Mouse (Mus musculus) liver, adult 2 months (tissue): ENCODE data around the gene Akt3. TPM values are rescaled to one million over a fixed set of nuclear protein-coding genes. Genes with fewer than 3 reads are reported as not detected.
A peak's percentile ranks its signal among the peaks of the same experiment; 100 is the strongest.

ENCODE experiments used
- DNase-seq: peaks from one replicate; pipeline ENCODE4 v3.0.0-alpha.2; 2011; ENCODE audit warnings: low read depth, low spot score; ENCODE audit errors: extremely low read depth
- H3K27ac ChIP-seq: fragments of 200-500 bp; replicated peaks from 2 replicates; pipeline ENCODE4 v1.5.1; 2012; ENCODE audit warnings: low read depth, mild to moderate bottlenecking, control low read depth, inconsistent platforms, low read length; ENCODE audit not compliant: insufficient read depth
- H3K27me3 ChIP-seq: fragments of 200-500 bp; 2 replicates; pipeline ENCODE4 v1.6.1; 2012; ENCODE audit warnings: mild to moderate bottlenecking, moderate library complexity, low read length, inconsistent platforms; ENCODE audit not compliant: control insufficient read depth, insufficient read depth
- H3K36me3 ChIP-seq: fragments of 200-500 bp; 2 replicates; pipeline ENCODE4 v1.6.1; 2012; ENCODE audit warnings: low read length, inconsistent platforms; ENCODE audit not compliant: control insufficient read depth, insufficient read depth
- H3K4me1 ChIP-seq: fragments of 200-500 bp; 2 replicates; pipeline ENCODE4 v1.6.1; 2011; ENCODE audit warnings: low read length; ENCODE audit not compliant: control insufficient read depth, insufficient read depth
- H3K4me3 ChIP-seq: fragments of 200-500 bp; 2 replicates; pipeline ENCODE4 v1.5.1; 2011; ENCODE audit warnings: low read depth, mild to moderate bottlenecking, control low read depth, low read length, moderate library complexity; ENCODE audit not compliant: insufficient read depth
- H3K79me2 ChIP-seq: fragments of 200-500 bp; 2 replicates; pipeline ENCODE4 v1.6.1; 2012; ENCODE audit warnings: inconsistent platforms, mild to moderate bottlenecking, low read length, moderate library complexity; ENCODE audit not compliant: control insufficient read depth, insufficient read depth
- H3K9ac ChIP-seq: fragments of 200-500 bp; 2 replicates; pipeline ENCODE4 v1.6.1; 2012; ENCODE audit warnings: low read depth, mild to moderate bottlenecking, control low read depth, inconsistent platforms, low read length
- CTCF ChIP-seq: fragments of 200-500 bp; IDR thresholded peaks from 2 replicates; pipeline ENCODE4 v1.5.1; 2011; ENCODE audit warnings: low read depth, low read length, control low read depth
- POLR2A ChIP-seq: fragments of 200-500 bp; IDR thresholded peaks from 2 replicates; pipeline ENCODE4 v1.6.1; 2011; ENCODE audit warnings: low read length, control low read depth; ENCODE audit not compliant: insufficient read depth; ENCODE audit errors: extremely low read depth
- WGBS: fragments of 180-500 bp; shearing (Covaris S2); methylation state at CpG from one replicate; pipeline ENCODE4 v1.1.7; 2018; 5-methylcytosine and 5-hydroxymethylcytosine counted together
- polyA plus RNA-seq: library from polyadenylated mRNA; depleted of rRNA; stranded (reverse); fragments of >200 nt; gene quantifications from 2 replicates; pipeline ENCODE4 v1.2.3, GENCODE M21; 2012
- total RNA-seq: library from RNA; depleted of rRNA; stranded (reverse); fragments of >200 nt; gene quantifications from 2 replicates; pipeline ENCODE4 v1.2.3, GENCODE M21; 2014

Akt3 gene
- total and polyA plus RNA-seq, 2 experiments = 0.69 to 2.9 TPM

DNA sequence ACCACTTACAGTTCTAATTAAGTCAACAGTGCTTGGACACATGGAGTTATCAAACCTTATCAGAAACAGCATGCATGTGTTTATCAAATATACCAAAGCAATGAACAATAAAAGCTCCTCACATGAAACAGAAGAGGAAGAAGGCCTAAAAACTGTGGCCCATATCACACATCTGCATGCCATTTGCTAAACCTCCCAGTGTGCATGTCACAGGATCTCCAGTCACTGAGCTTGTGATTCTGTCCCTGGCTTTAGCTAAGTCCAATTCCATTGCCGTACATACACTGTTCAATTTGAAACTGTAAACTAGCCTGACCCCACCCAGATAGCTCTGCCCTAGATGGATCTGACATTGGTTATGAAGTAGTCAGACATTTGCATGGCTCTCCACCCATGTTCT is 9.6 kb upstream of the Akt3 start:
- H3K79me2 ChIP-seq = no peaks in the 10 kb centered on the region
- WGBS = 89% methylated on average over 1 of the region's 1 CpGs
- H3K4me1 ChIP-seq = no peaks in the 10 kb centered on the region
- no peak for DNase-seq
- no peak overlapping the region for H3K27ac ChIP-seq
- no peak overlapping the region for H3K9ac ChIP-seq
- TF ChIP-seq POLR2A (no peak), CTCF (no peak)
- H3K36me3 ChIP-seq = no peaks in the 10 kb centered on the region
- no peaks in the 10 kb centered on the region; the same call in 1 of the 2 replicates for H3K27me3 ChIP-seq
- no peak overlapping the region for H3K4me3 ChIP-seq

DNA sequence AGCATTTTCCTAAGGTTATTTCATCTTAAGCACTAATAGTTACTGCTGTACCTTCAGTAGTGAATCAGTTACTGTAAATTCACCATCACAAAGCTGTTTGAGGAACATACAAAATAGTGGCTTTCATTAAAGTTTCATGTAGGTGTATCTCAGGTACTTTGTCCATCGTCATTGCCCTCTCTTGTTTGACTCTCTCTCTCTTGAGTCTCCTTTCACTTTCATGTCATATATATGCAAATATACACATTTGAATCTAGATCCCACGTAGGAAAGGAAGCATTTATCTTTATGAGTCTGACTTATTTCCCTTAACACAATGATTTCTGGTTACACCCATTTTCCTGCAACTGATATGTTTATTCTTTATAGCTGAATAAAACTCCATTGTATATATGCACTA is 4.9 kb upstream of the Akt3 start:
- WGBS = 68% methylated on average over 2 of the region's 2 CpGs
- H3K27ac ChIP-seq = no peak overlapping the region

DNA sequence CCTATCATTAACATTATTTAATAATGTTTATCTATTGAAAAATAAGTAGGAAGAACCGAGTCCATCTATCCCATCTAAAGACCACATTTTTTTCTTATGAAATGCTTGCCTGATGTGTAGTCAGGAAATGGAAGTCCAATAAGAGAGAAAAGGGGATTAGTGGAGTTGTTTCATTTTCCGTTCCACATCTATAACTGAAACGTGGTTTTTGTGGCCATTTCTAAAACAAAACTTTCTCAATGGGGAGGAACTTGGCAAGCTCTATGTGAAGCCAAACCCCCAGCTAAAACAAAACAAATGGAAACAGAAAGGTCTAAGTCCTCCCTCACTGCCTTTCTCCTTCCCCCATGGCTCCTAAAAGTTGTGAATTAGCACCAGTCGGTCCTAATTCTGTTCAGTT is 2.8 kb upstream of the Akt3 start:
- peak; percentile 17 for DNase-seq
- H3K9ac ChIP-seq = no peak overlapping the region
- no peaks in the 10 kb centered on the region for H3K36me3 ChIP-seq
- 66% methylated on average over 4 of the region's 4 CpGs for WGBS
- H3K79me2 ChIP-seq = no peaks in the 10 kb centered on the region
- H3K4me1 ChIP-seq = no peaks in the 10 kb centered on the region
- H3K27ac ChIP-seq = no peak overlapping the region
- H3K27me3 ChIP-seq = peaks cover 14% of the 10 kb centered on the region
- no peak overlapping the region for H3K4me3 ChIP-seq
- no peak for TF ChIP-seq CTCF
- TF ChIP-seq POLR2A = no peak

More for the DNA sequence above, 4.9 kb upstream of the Akt3 start:
- H3K4me3 ChIP-seq = no peak overlapping the region
- TF ChIP-seq POLR2A = no peak
- TF ChIP-seq CTCF = no peak
- no peaks in the 10 kb centered on the region for H3K79me2 ChIP-seq
- H3K4me1 ChIP-seq = no peaks in the 10 kb centered on the region
- DNase-seq = no peak
- H3K36me3 ChIP-seq = no peaks in the 10 kb centered on the region
- peaks cover 10% of the 10 kb centered on the region for H3K27me3 ChIP-seq
- no peak overlapping the region for H3K9ac ChIP-seq

DNA sequence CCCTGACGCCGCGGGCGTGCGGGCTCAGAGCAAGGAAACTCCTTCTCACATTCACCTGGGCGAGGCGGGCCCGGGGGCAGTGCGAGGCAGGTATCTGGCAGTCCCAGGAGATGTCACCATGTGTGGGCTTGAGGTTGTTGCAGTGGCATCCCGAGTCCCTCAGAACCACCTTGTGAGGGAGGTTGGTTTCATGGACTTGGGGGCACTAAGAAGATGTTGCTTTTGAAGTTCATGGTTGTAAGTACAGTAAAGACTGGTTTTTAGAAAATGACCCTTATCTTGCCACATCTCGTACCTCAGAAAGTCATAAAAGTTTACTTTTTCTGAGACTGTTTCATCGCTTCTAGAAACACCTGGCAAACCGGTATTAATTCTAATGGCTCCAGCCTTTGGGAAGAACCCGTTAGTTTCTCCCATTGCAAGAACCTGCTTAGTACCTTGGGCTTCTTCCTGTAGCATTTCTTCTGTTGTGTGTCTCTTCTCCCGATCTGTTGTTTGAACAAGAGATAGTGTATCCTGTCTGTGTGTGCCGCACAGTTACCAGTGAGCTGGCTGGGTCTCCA is 1.1 kb upstream of the Akt3 start:
- no peaks in the 10 kb centered on the region for H3K79me2 ChIP-seq
- H3K36me3 ChIP-seq = no peaks in the 10 kb centered on the region
- H3K27ac ChIP-seq = no peak overlapping the region
- H3K27me3 ChIP-seq = peaks cover 14% of the 10 kb centered on the region
- H3K9ac ChIP-seq = peak overlapping the region; percentile 88
- TF ChIP-seq POLR2A (no peak), CTCF (no peak)
- H3K4me3 ChIP-seq = peak overlapping the region; percentile 82
- no peak for DNase-seq
- H3K4me1 ChIP-seq = no peaks in the 10 kb centered on the region
- 31% methylated on average over 16 of the region's 16 CpGs for WGBS

DNA sequence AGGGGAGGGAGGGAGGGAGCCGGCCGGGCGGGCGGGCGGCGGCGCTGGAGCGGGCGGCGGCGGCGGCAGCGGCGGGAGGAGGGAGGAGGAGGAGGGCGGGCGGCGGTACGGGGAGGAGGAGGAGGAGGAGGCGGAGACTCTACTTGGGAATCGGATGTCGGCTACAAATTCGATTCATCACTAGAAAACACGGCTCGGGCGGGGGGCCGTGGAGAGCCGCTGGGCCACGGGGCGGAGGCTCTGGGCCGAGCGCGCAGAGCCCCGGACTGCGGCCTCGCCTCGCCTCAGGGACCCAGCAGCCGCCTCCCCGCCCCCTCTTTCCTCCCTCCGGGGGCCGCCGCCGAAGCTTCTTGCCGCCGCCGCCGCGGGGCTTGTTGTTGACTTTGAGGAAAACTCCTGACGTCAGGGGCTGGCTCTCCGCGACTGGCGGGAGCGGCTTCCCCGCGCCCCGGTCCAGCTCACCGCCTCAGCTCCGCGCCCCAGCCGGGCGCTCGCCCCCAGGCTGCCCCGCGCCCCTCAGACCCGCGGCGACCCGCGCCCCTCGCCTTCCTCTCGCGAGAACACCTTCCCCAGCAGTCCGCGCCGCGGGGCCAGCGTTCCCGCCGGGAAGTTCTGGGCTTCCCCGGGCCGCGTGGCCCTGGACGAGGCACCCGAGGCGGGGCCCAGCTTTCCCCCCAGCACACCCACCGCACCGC is 487 bp upstream of the Akt3 start:
- Histone ChIP-seq H3K9ac (peak overlapping the region; percentile 88), H3K4me1 (no peaks in the 10 kb centered on the region), H3K27ac (peak overlapping the region; percentile 78), H3K79me2 (no peaks in the 10 kb centered on the region), H3K27me3 (peaks cover 14% of the 10 kb centered on the region), H3K4me3 (peak overlapping the region; percentile 82), H3K36me3 (no peaks in the 10 kb centered on the region)
- 0 out of 2 replicates have a peak, but pooled peaks have one; percentile 22 for TF ChIP-seq POLR2A
- TF ChIP-seq CTCF = no peak
- peak; percentile 24 for DNase-seq
- 1% methylated on average over 58 of the region's 86 CpGs for WGBS

DNA sequence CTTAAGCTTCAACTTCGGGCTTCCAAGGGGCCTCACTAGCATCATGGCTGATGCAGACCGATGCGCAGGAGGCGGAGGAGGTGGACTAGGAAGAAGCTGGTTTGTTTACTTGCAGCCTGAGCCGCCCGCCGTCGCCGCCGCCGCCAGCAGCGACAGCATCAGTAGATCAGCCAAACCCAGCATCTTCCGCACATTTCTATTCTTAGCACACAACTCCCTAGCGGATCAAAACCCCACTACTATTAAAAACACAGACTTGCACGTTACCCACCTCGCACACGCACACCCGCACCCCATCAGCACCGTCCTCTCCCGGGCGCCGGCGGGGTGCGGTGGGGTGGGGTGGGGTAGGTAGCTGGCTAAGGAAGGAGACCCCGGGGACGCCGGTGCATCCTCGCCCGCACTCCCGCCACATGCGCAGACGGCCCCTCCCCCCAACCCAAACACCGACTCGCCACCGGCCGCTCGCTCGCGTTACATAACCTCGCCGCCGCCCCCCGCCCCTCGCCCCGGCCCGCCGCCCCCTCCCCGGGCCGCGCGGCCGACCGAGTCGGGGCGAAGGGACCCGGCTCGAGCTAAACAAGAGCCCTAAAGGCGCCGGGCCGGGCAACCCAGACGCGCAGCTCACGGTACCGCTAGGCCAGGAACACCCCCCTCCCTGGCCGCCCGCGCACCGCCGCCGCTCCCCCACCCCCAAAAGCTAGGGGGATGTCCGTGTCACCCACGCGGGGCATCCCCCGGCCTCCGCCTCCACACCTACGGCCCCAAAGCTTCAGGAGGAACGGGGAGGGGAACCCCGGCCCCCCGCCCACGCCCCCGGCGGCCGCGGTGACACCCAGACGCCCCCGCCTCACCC is 597 bp downstream of the Akt3 start:
- Histone ChIP-seq H3K4me3 (peak overlapping the region; percentile 82), H3K4me1 (no peaks in the 10 kb centered on the region), H3K36me3 (no peaks in the 10 kb centered on the region), H3K9ac (peak overlapping the region; percentile 88), H3K27me3 (peaks cover 14% of the 10 kb centered on the region), H3K27ac (no peak overlapping the region; the same call in 1 of the 2 replicates), H3K79me2 (no peaks in the 10 kb centered on the region)
- DNase-seq = no peak
- WGBS = 1% methylated on average over 79 of the region's 86 CpGs
- TF ChIP-seq CTCF (no peak), POLR2A (no peak)
